Mouse (Mus musculus) testis, adult 2 months (tissue): ENCODE results near the gene 4930568D16Rik.

Source experiments
- CTCF ChIP-seq: fragments of 200-500 bp; IDR thresholded peaks from 2 replicates; pipeline ENCODE4 v1.5.1; 2012; ENCODE audit warnings: low read depth, mild to moderate bottlenecking, inconsistent platforms, low read length, moderate library complexity; ENCODE audit not compliant: control insufficient read depth, insufficient read depth, insufficient replicate concordance
- POLR2A ChIP-seq: fragments of 200-500 bp; IDR thresholded peaks from 2 replicates; pipeline ENCODE4 v1.6.1; 2012; ENCODE audit warnings: low read depth, mild to moderate bottlenecking, inconsistent platforms, low read length, moderate library complexity; ENCODE audit not compliant: control insufficient read depth

- TF ChIP-seq POLR2A (no peak), CTCF (no peak)
These were observed 44.9 kb downstream of the 4930568D16Rik start for GRCm38 (mm10) chr2:35322404-35323164.
